In the genomic region with DNA sequence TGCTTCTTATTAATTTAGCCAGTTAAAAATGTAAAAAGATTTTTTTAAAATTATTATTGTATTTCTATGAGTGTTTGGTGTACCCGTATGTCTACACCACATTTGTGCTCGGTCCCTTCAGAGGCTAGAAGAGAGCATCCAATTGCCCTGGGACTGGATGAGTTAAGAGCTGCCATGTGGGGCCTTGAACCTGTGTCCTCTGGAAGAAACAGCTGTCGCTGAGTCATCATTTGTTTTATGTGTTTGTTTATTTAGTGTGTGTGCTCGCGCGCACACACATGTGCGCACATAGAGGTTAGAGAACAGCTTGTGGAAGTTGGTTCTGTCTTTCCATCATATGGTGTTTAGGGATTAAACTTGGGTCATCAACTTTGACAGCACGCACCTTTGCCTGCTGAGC, we compare ENCODE assay signal across 26 mouse cellular contexts. TPM values are rescaled to one million over a fixed set of nuclear protein-coding genes. Genes with fewer than 3 reads are reported as not detected.
DNase-seq lines count a peak whose midpoint lies in the region; ATAC-seq and TF ChIP-seq lines count a peak whose summit lies in the region.
"Had no signal": no experiment of that assay in that cellular context is flagged by ENCODE, and none has a peak within 500 bp of the region (broad histone marks: within the 10 kb centered on the region; RNA-seq: fewer than 3 reads in every experiment).

No protein-coding gene starts in this region.

- H3K4me2 ChIP-seq in forebrain, embryonic 11.5 days (ENCODE audit: low read depth, low read length, severe bottlenecking) = no peak overlapping the region
- H3K4me2 ChIP-seq in forebrain, embryonic 13.5 days = no peak overlapping the region
- H3K4me2 ChIP-seq in liver, embryonic 11.5 days = no peak overlapping the region
- H3K4me2 ChIP-seq: embryonic facial prominence, embryonic 13.5 days; embryonic facial prominence, embryonic 15.5 days had no signal

- H3K79me2 ChIP-seq in liver, adult 2 months (ENCODE audit: control insufficient read depth, insufficient read depth, low read length) = no peaks in the 10 kb centered on the region

- H3K9ac ChIP-seq in forebrain, embryonic 11.5 days (ENCODE audit: low read length) = no peak overlapping the region
- no peak overlapping the region for H3K9ac ChIP-seq in forebrain, embryonic 13.5 days
- no peak overlapping the region for H3K9ac ChIP-seq in liver, adult 2 months (ENCODE audit: low read depth, low read length)
- H3K9ac ChIP-seq in liver, embryonic 11.5 days (ENCODE audit: low read depth, low read length) = no peak overlapping the region
- H3K9ac ChIP-seq: embryonic facial prominence, embryonic 13.5 days; embryonic facial prominence, embryonic 15.5 days had no signal

- peak; percentile 24 for DNase-seq in adrenal gland, postnatal 14 days
- DNase-seq in adrenal gland, adult 8-10 months = no peak
- DNase-seq in forebrain, embryonic 11.5 days (ENCODE audit: low spot score) = peak; percentile 13
- peak; percentile 59 for DNase-seq in liver, adult 2 months (ENCODE audit: extremely low read depth, low read depth, low spot score)
- DNase-seq in liver, embryonic 11.5 days (ENCODE audit: low spot score) = no peak
- DNase-seq in cerebellum, adult 9-11 months = no peak
- DNase-seq: cerebellum, adult 11-12 months; cerebellum, adult 2 months; cerebellum, adult 9-10 months; cerebellum, postnatal 14 days; cerebellum, postnatal 36 days; embryo, embryonic 11 days had no signal

- H3K36me3 ChIP-seq in forebrain, embryonic 11.5 days (ENCODE audit: control insufficient read depth, insufficient read depth, low read length) = no peaks in the 10 kb centered on the region
- no peaks in the 10 kb centered on the region for H3K36me3 ChIP-seq in forebrain, embryonic 13.5 days (ENCODE audit: poor library complexity, severe bottlenecking)
- H3K36me3 ChIP-seq in liver, adult 2 months (ENCODE audit: control insufficient read depth, insufficient read depth, low read length) = peaks cover 23% of the 10 kb centered on the region
- H3K36me3 ChIP-seq in liver, embryonic 11.5 days (ENCODE audit: control insufficient read depth, insufficient read depth, low read length) = peaks cover 5% of the 10 kb centered on the region; the same call in 1 of the 2 replicates
- H3K36me3 ChIP-seq: G1E had no signal

- H3K27me3 ChIP-seq in forebrain, embryonic 11.5 days (ENCODE audit: control insufficient read depth, insufficient read depth, low read length) = no peaks in the 10 kb centered on the region
- H3K27me3 ChIP-seq in forebrain, embryonic 13.5 days = no peaks in the 10 kb centered on the region
- no peaks in the 10 kb centered on the region for H3K27me3 ChIP-seq in liver, adult 2 months (ENCODE audit: control insufficient read depth, insufficient read depth, low read length)
- no peaks in the 10 kb centered on the region for H3K27me3 ChIP-seq in liver, embryonic 11.5 days (replicated peaks; ENCODE audit: control insufficient read depth, insufficient read depth, low read length)
- H3K27me3 ChIP-seq: embryonic facial prominence, embryonic 13.5 days; embryonic facial prominence, embryonic 15.5 days had no signal

- TF ChIP-seq CTCF in liver, adult 2 months (IDR thresholded peaks at IDR 0.05; ENCODE audit: low read depth, low read length) = no peak

- TF ChIP-seq POLR2A in liver, adult 2 months (IDR thresholded peaks at IDR 0.05; ENCODE audit: extremely low read depth, insufficient read depth, low read length) = no peak

- no peak for ATAC-seq in forebrain, embryonic 11.5 days (replicated peaks; ENCODE audit: low FRiP score)
- no peak for ATAC-seq in forebrain, embryonic 13.5 days
- no peak for ATAC-seq in liver, embryonic 11.5 days (replicated peaks; ENCODE audit: low FRiP score)
- ATAC-seq: activated CD4-positive, CD25-positive, alpha-beta regulatory T cell, adult 4 months; forebrain, embryonic 14.5 days; forebrain, embryonic 16.5 days; Patski had no signal

- H3K27ac ChIP-seq in forebrain, embryonic 11.5 days (ENCODE audit: low read depth, low read length) = no peak overlapping the region
- H3K27ac ChIP-seq in forebrain, embryonic 13.5 days = no peak overlapping the region
- H3K27ac ChIP-seq in liver, adult 2 months (replicated peaks; ENCODE audit: insufficient read depth, low read depth, low read length) = peak overlapping the region; percentile 40
- H3K27ac ChIP-seq in liver, embryonic 11.5 days (ENCODE audit: low read depth, low read length) = no peak overlapping the region
- H3K27ac ChIP-seq: embryonic facial prominence, embryonic 13.5 days; embryonic facial prominence, embryonic 15.5 days; forebrain, embryonic 10.5 days had no signal

- 97% methylated on average over 8 of the region's 8 CpGs for WGBS in forebrain, embryonic 11.5 days
- WGBS in forebrain, embryonic 13.5 days = 98% methylated on average over 8 of the region's 8 CpGs
- WGBS in liver, adult 2 months = 93% methylated on average over 8 of the region's 8 CpGs
- 91% methylated on average over 8 of the region's 8 CpGs for WGBS in liver, embryonic 11.5 days

- no peak overlapping the region for H3K4me3 ChIP-seq in forebrain, embryonic 11.5 days (ENCODE audit: low read depth, low read length)
- H3K4me3 ChIP-seq in forebrain, embryonic 13.5 days = no peak overlapping the region
- H3K4me3 ChIP-seq in liver, adult 2 months (ENCODE audit: insufficient read depth, low read depth, low read length) = no peak overlapping the region
- H3K4me3 ChIP-seq in liver, embryonic 11.5 days (ENCODE audit: low read depth, low read length) = no peak overlapping the region
- H3K4me3 ChIP-seq: embryonic facial prominence, embryonic 13.5 days; embryonic facial prominence, embryonic 15.5 days; erythroblast, embryonic 14.5 days; forebrain, embryonic 10.5 days had no signal

- no peaks in the 10 kb centered on the region for H3K9me3 ChIP-seq in forebrain, embryonic 11.5 days (ENCODE audit: control insufficient read depth, low read length)
- H3K9me3 ChIP-seq in forebrain, embryonic 13.5 days (replicated peaks) = no peaks in the 10 kb centered on the region
- no peaks in the 10 kb centered on the region for H3K9me3 ChIP-seq in liver, embryonic 11.5 days (ENCODE audit: control insufficient read depth, low read length)
- H3K9me3 ChIP-seq: embryonic facial prominence, embryonic 13.5 days; embryonic facial prominence, embryonic 15.5 days; forebrain, embryonic 10.5 days; G1E had no signal

- H3K4me1 ChIP-seq in forebrain, embryonic 11.5 days (replicated peaks; ENCODE audit: control insufficient read depth, insufficient read depth, low read length) = no peaks in the 10 kb centered on the region
- peaks cover 5% of the 10 kb centered on the region for H3K4me1 ChIP-seq in forebrain, embryonic 13.5 days
- H3K4me1 ChIP-seq in liver, adult 2 months (ENCODE audit: control insufficient read depth, insufficient read depth, low read length) = peaks cover 9% of the 10 kb centered on the region
- H3K4me1 ChIP-seq in liver, embryonic 11.5 days (replicated peaks; ENCODE audit: control insufficient read depth, insufficient read depth, low read length) = peaks cover 16% of the 10 kb centered on the region
- H3K4me1 ChIP-seq: embryonic facial prominence, embryonic 13.5 days; embryonic facial prominence, embryonic 15.5 days had no signal

RNA-seq across cellular contexts. Expression of a gene that starts 18.9 kb away (rescaled TPM):
- total RNA-seq in adrenal gland, postnatal 14 days (2021) = 58.7 and 68.2 TPM in 2 replicates
- total RNA-seq in adrenal gland, adult 8-10 months (2022) = 100 to 1,000 TPM; 111 to 133 (median 121) TPM
- polyA plus RNA-seq in forebrain, embryonic 11.5 days (2014; fragmentation: Nextera tagmentation; extraction: Ambion mirVana) = 19.4 and 24.0 TPM in 2 replicates
- polyA plus RNA-seq in forebrain, embryonic 13.5 days (2015; fragmentation: Nextera tagmentation; extraction: Ambion mirVana) = 16.6 and 18.0 TPM in 2 replicates
- total RNA-seq in liver, adult 2 months (2014; rRNA removed) = 57.8 and 67.9 TPM in 2 replicates
- polyA plus RNA-seq in liver, adult 2 months (2012; rRNA removed) = 19.3 and 29.3 TPM in 2 replicates
- 26.0 and 29.3 TPM in 2 replicates for polyA plus RNA-seq in liver, embryonic 11.5 days (2014; fragmentation: Nextera tagmentation; extraction: Ambion mirVana)
- polyA plus RNA-seq: G1E had no signal

RNA-seq across cellular contexts. Expression of a gene that starts 35.3 kb away (rescaled TPM):
- 27.8 and 31.7 TPM in 2 replicates for total RNA-seq in adrenal gland, postnatal 14 days (2021)
- total RNA-seq in adrenal gland, adult 8-10 months (2022) = 10 to 100 TPM; 27.6 to 45.6 (median 37.6) TPM
- polyA plus RNA-seq in forebrain, embryonic 11.5 days (2014; fragmentation: Nextera tagmentation; extraction: Ambion mirVana) = 3.2 and 3.8 TPM in 2 replicates
- polyA plus RNA-seq in forebrain, embryonic 13.5 days (2015; fragmentation: Nextera tagmentation; extraction: Ambion mirVana) = 2.3 and 3.0 TPM in 2 replicates
- total RNA-seq in liver, adult 2 months (2014; rRNA removed) = 4.4 and 5.3 TPM in 2 replicates
- 6.3 and 7.1 TPM in 2 replicates for polyA plus RNA-seq in liver, adult 2 months (2012; rRNA removed)
- polyA plus RNA-seq in liver, embryonic 11.5 days (2014; fragmentation: Nextera tagmentation; extraction: Ambion mirVana) = 1.9 and 2.6 TPM in 2 replicates

RNA-seq across cellular contexts. Expression of a gene that starts 36.4 kb away (rescaled TPM):
- total RNA-seq in adrenal gland, postnatal 14 days (2021) = 15.2 and 15.8 TPM in 2 replicates
- 10 to 100 TPM; 14.9 to 18.6 (median 17.1) TPM for total RNA-seq in adrenal gland, adult 8-10 months (2022)
- polyA plus RNA-seq in forebrain, embryonic 11.5 days (2014; fragmentation: Nextera tagmentation; extraction: Ambion mirVana) = 11.3 and 12.6 TPM in 2 replicates
- polyA plus RNA-seq in forebrain, embryonic 13.5 days (2015; fragmentation: Nextera tagmentation; extraction: Ambion mirVana) = 14.3 and 16.5 TPM in 2 replicates
- total RNA-seq in liver, adult 2 months (2014; rRNA removed) = 4.8 TPM in 2 replicates
- polyA plus RNA-seq in liver, adult 2 months (2012; rRNA removed) = 2.9 and 3.9 TPM in 2 replicates
- 9.9 and 13.8 TPM in 2 replicates for polyA plus RNA-seq in liver, embryonic 11.5 days (2014; fragmentation: Nextera tagmentation; extraction: Ambion mirVana)

RNA-seq across cellular contexts. Expression of a gene that starts 53.2 kb away (rescaled TPM):
- 10.6 and 12.0 TPM in 2 replicates for total RNA-seq in adrenal gland, postnatal 14 days (2021)
- 1 to 10 TPM; 1.7 to 3.9 (median 3.1) TPM for total RNA-seq in adrenal gland, adult 8-10 months (2022)
- not detected in 2 replicates for polyA plus RNA-seq in forebrain, embryonic 11.5 days (2014; fragmentation: Nextera tagmentation; extraction: Ambion mirVana)
- not detected in 2 replicates for polyA plus RNA-seq in forebrain, embryonic 13.5 days (2015; fragmentation: Nextera tagmentation; extraction: Ambion mirVana)
- 106 and 193 TPM in 2 replicates for total RNA-seq in liver, adult 2 months (2014; rRNA removed)
- polyA plus RNA-seq in liver, adult 2 months (2012; rRNA removed) = 85.1 and 113 TPM in 2 replicates
- polyA plus RNA-seq in liver, embryonic 11.5 days (2014; fragmentation: Nextera tagmentation; extraction: Ambion mirVana) = 0.27 and 0.30 TPM in 2 replicates
- total RNA-seq: common myeloid progenitor, adult 5-6 weeks had no signal
- polyA plus RNA-seq: activated CD4-positive, CD25-positive, alpha-beta regulatory T cell, adult 4 months; C2C12; embryonic facial prominence, embryonic 11.5 days; embryonic facial prominence, embryonic 13.5 days; erythroblast, embryonic 14.5 days; forebrain, embryonic 10.5 days; forebrain, embryonic 14.5 days; frontal cortex, adult 2 months; G1E; Patski had no signal

Comparison
In these comparisons a context has a peak if more than half of its experiments do, and no peak if none do; other contexts are left out.
1. DNase-seq: peak in adrenal gland, postnatal 14 days (single experiment), forebrain, embryonic 11.5 days (single experiment) and liver, adult 2 months (single experiment); none in adrenal gland, adult 8-10 months (single experiment), liver, embryonic 11.5 days (single experiment) and cerebellum, adult 9-11 months (single experiment).